Mouse (Mus musculus) spleen, adult 2 months (tissue): ENCODE measurements around the gene Pum1.

ENCODE experiments used
- CTCF ChIP-seq: fragments of 200-500 bp; IDR thresholded peaks from 2 replicates; pipeline ENCODE4 v1.5.1; 2011; ENCODE audit warnings: mild to moderate bottlenecking, inconsistent platforms; ENCODE audit not compliant: insufficient read depth, insufficient read length, insufficient replicate concordance; ENCODE audit errors: extremely low read depth
- POLR2A ChIP-seq: fragments of 200-500 bp; IDR thresholded peaks from 2 replicates; pipeline ENCODE4 v1.6.1; 2011; ENCODE audit warnings: low read depth, low read length, inconsistent platforms

GRCm38 (mm10) chr4:130792376-130793179 is 129.5 kb downstream of the Pum1 start, which contains the start of gene Sdc3:
- TF ChIP-seq POLR2A (no peak), CTCF (no peak)
